Mouse (Mus musculus): ENCODE results near the gene Fam221b.

The Fam221b gene

GRCm38 (mm10) chr4:43620146-43620778 lies 48.7 kb downstream of the Fam221b start:
- DNase-seq (ENCODE audit: low read depth, low spot score) = no peak

DNA sequence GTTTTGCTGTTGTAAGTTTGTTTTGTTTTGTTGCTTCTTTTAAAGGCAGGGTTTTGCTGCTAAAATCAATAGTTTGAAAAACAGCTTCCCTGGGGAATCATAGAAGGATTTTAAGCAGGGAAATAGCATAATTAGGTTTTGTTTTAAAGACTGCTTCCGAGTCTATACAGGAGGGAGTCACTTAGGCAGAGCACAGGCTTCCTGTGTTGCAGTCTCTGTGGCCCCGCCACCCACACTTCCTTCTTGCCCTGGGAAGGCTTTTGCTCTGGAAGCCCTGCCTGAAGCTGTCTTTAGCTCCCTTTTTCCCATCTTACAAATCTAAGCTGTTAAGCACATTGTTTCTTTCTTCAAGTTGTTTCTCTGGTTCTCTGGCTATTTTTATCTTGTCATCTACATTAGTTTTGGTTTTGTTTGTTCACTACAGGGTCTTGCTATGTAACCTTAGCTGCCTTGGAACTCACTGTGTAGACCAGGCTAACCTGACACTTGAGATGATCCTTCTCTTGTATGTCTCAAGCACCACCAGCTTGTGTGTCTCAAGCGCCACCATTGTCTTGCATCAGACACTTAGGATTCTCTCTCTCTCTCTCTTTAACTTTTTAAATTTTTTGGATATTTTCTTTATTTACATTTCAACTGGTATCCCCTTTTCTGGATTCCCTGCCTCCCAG lies 55.8 kb downstream of the Fam221b start:
- no peak for DNase-seq (ENCODE audit: low read depth, low spot score)

- no peak for DNase-seq (ENCODE audit: low read depth, low spot score)
Measured at GRCm38 (mm10) chr4:43612534-43612933, 56.4 kb downstream of the Fam221b start.

Measured in retina, adult 2 months (tissue).